Comparison of ENCODE assay signal across 8 mouse cellular contexts in genomic region chr7:28961927-28962670, GRCm38 (mm10). TPM values are rescaled to one million over a fixed set of nuclear protein-coding genes. Genes with fewer than 3 reads are reported as not detected.
DNase-seq lines count a peak whose midpoint lies in the region; ATAC-seq lines count a peak whose summit lies in the region.

Gene Actn4 (minus strand): TSS chr7:28962340.

- H3K27me3 ChIP-seq in heart, embryonic 13.5 days (replicated peaks), result no peaks in the 10 kb centered on the region
- H3K27me3 ChIP-seq in liver, embryonic 12.5 days (replicated peaks), result no peaks in the 10 kb centered on the region
- no peaks in the 10 kb centered on the region for H3K27me3 ChIP-seq in stomach, embryonic 15.5 days (replicated peaks)

- no peaks in the 10 kb centered on the region for H3K36me3 ChIP-seq in heart, embryonic 13.5 days
- 0 out of 2 replicates have a peak, but pooled peaks cover 6% of the 10 kb centered on the region for H3K36me3 ChIP-seq in liver, embryonic 12.5 days
- no peaks in the 10 kb centered on the region for H3K36me3 ChIP-seq in stomach, embryonic 15.5 days

- H3K27ac ChIP-seq in heart, embryonic 13.5 days (replicated peaks), result peak within 1 kb of the TSS; percentile 99
- H3K27ac ChIP-seq in liver, embryonic 12.5 days, result peak within 1 kb of the TSS; percentile 92
- peak within 1 kb of the TSS; percentile 88 for H3K27ac ChIP-seq in stomach, embryonic 15.5 days

- DNase-seq in CD4-positive helper T cell, adult 2 months (ENCODE audit: low read depth, low spot score), result peak; percentile 99
- peak; percentile 93 for DNase-seq in brain, embryonic 18.5 days (ENCODE audit: low read depth, low spot score)
- DNase-seq in kidney, postnatal 10 days, result peak; percentile 100
- peak; percentile 99 for DNase-seq in natural killer cell, adult 2 months (ENCODE audit: low spot score in 2 of 2)

- no peaks in the 10 kb centered on the region for H3K9me3 ChIP-seq in heart, embryonic 13.5 days
- H3K9me3 ChIP-seq in liver, embryonic 12.5 days (replicated peaks), result no peaks in the 10 kb centered on the region
- no peaks in the 10 kb centered on the region for H3K9me3 ChIP-seq in stomach, embryonic 15.5 days

- H3K4me3 ChIP-seq in heart, embryonic 13.5 days, result peak within 1 kb of the TSS; percentile 85
- H3K4me3 ChIP-seq in liver, embryonic 12.5 days, result peak within 1 kb of the TSS; percentile 98
- peak within 1 kb of the TSS; percentile 82 for H3K4me3 ChIP-seq in stomach, embryonic 15.5 days (replicated peaks)

- ATAC-seq in erythroid progenitor cell, adult 5-6 weeks (replicated peaks; ENCODE audit: low FRiP score, poor library complexity, severe bottlenecking), result peak; percentile 92
- peak; percentile 87 for ATAC-seq in heart, embryonic 13.5 days (ENCODE audit: extremely low read depth, insufficient number of reproducible peaks, low FRiP score, low TSS enrichment)
- ATAC-seq in liver, embryonic 12.5 days, result peak; percentile 90
- peak; percentile 91 for ATAC-seq in stomach, embryonic 15.5 days (ENCODE audit: insufficient read depth, low FRiP score, low read depth)

- peak within 1 kb of the TSS; percentile 96 for H3K9ac ChIP-seq in heart, embryonic 13.5 days
- H3K9ac ChIP-seq in liver, embryonic 12.5 days, result peak within 1 kb of the TSS; percentile 98
- H3K9ac ChIP-seq in stomach, embryonic 15.5 days, result peak within 1 kb of the TSS; percentile 90

- WGBS in heart, embryonic 13.5 days, result under 1% methylated on average over 72 of the region's 76 CpGs
- under 1% methylated on average over 76 of the region's 76 CpGs for WGBS in liver, embryonic 12.5 days (ENCODE audit: insufficient replicate concordance)
- WGBS in stomach, embryonic 15.5 days, result under 1% methylated on average over 76 of the region's 76 CpGs

- peaks cover 55% of the 10 kb centered on the region for H3K4me1 ChIP-seq in heart, embryonic 13.5 days
- peaks cover 61% of the 10 kb centered on the region for H3K4me1 ChIP-seq in liver, embryonic 12.5 days
- peaks cover 47% of the 10 kb centered on the region for H3K4me1 ChIP-seq in stomach, embryonic 15.5 days

- H3K4me2 ChIP-seq in heart, embryonic 13.5 days, result peak within 1 kb of the TSS; percentile 96
- H3K4me2 ChIP-seq in liver, embryonic 12.5 days, result peak within 1 kb of the TSS; percentile 97
- peak within 1 kb of the TSS; percentile 69 for H3K4me2 ChIP-seq in stomach, embryonic 15.5 days

RNA-seq across cellular contexts. Expression of gene Actn4, which starts in this region (rescaled TPM):
- total RNA-seq in erythroid progenitor cell, adult 5-6 weeks (2015; ENCODE audit: low replicate concordance), result 170 and 189 TPM in 2 replicates
- 173 and 197 TPM in 2 replicates for total RNA-seq in erythroid progenitor cell, adult 5-6 weeks (2017; ENCODE audit: low replicate concordance)
- 259 and 266 TPM in 2 replicates for polyA plus RNA-seq in heart, embryonic 13.5 days (2015; fragmentation: Nextera tagmentation; extraction: Ambion mirVana)
- 165 and 166 TPM in 2 replicates for polyA plus RNA-seq in liver, embryonic 12.5 days (2016; fragmentation: Nextera tagmentation; extraction: Ambion mirVana)
- 319 and 341 TPM in 2 replicates for polyA plus RNA-seq in stomach, embryonic 15.5 days (2015; fragmentation: Nextera tagmentation; extraction: Ambion mirVana)

Comparison
In these comparisons a context has a peak if more than half of its experiments do, and no peak if none do; other contexts are left out.
1. Peak in every context shown above with its lines: DNase-seq, ATAC-seq, H3K4me3 ChIP-seq and H3K27ac ChIP-seq.